Mouse (Mus musculus) central nervous system, embryonic 11.5 days (tissue): ENCODE measurements around the gene Cldn5. TPM values are rescaled to one million over a fixed set of nuclear protein-coding genes. Genes with fewer than 3 reads are reported as not detected.

Source experiments
- polyA plus RNA-seq: library from polyadenylated mRNA; depleted of rRNA; stranded (reverse); fragments of >200 nt; gene quantifications from 2 replicates; pipeline ENCODE4 v1.2.3, GENCODE M21; 2012; rRNA removed

Cldn5 gene
- 29.4 and 38.3 TPM in 2 replicates for polyA plus RNA-seq

DNA sequence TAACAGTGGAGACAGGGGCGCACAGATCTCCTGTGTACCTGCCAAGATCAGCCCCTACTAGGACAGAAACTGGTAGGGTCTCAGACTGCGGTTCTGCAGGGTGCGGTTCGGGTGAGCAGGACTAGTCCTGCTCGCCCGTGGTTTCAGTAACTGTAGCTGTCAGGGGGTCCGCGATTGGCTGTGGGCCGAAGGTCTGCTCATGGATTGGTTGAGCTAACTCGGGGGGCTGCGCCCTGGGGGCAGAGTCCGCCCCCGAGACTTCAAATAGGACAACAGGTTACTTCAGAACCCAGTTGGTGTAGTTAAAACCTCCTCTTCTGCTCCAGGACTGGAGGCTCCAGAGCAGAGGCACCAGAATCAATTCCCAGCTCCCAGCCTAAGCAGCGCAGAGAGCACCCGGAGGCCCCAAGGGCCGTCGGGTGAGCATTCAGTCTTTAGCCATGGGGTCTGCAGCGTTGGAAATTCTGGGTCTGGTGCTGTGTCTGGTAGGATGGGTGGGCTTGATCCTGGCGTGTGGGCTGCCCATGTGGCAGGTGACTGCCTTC, at the start of gene Cldn5:
Cldn5 (plus strand) TSS at position 292 of the 545 bp plus-strand sequence.

DNA sequence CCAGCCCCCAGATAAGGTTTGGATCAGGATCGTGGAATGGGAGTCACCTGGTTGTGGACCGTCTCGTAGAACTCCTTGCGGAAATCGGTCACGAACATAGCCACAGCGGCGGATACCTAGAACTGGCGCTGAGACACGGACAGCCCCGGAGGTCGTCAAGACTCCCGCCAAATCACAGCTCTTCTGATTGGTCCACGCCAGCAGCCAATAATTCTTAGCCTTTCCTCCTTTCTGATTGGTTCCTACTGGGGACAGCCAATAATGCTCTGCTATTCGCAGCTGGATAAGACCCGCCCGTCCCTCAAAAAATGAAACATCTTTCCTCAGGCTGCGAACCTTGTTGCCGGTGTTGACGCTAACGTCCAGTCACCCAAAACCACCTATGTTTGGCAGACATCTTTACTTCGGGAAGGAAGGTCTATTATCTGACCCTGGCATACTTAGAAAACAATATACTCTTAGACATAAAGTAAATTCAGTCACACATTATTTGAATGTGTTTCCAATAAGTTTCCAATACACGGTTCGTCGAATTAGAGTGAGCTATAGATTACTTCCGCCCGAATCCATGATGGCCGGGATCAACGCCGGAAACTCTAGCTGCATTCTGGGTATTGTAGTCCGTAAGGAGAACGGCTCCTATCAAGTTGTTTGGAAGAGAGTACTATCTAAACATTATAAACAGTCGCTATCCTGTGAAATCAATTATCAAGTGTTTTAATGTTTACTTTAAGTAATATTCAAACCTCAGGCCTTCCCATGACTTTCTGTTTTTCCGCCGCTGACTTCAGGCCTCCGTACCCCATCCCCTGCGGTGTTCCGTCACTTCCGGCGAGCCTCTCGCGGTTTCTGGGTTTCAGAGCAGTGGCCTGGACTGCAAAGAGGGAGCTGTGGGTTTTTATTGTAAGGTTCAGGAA, 35.1 kb downstream of the Cldn5 start, which contains the start of the genes Ufd1 and Cdc45:
Ufd1 (plus strand) TSS at position 312 of the 917 bp plus-strand sequence.
Cdc45 (minus strand) TSS at position 520 of the 917 bp plus-strand sequence.

Other genes starting within 250 kb of the Cldn5 start
- gene Tbx1, start 186.2 kb upstream of the Cldn5 start, polyA plus RNA-seq, result 2.3 and 10.8 TPM in 2 replicates
- gene Gp1bb, start 154.4 kb upstream of the Cldn5 start, polyA plus RNA-seq, result 4.8 and 8.9 TPM in 2 replicates
- 37.3 and 43.2 TPM in 2 replicates for gene Gm49601, start 150.4 kb upstream of the Cldn5 start, polyA plus RNA-seq
- 76.8 and 93.6 TPM in 2 replicates for gene Sept5, start 146.9 kb upstream of the Cldn5 start, polyA plus RNA-seq
- 59.1 and 68.8 TPM in 2 replicates for gene Ufd1, start 34.9 kb downstream of the Cldn5 start, polyA plus RNA-seq
- gene Cdc45, start 35.1 kb downstream of the Cldn5 start, polyA plus RNA-seq, result 70.9 and 78.8 TPM in 2 replicates
- gene 2510002D24Rik, start 59.7 kb downstream of the Cldn5 start, polyA plus RNA-seq, result 22.3 and 30.5 TPM in 2 replicates
- 3.0 TPM in 1 of 2 replicates, not detected in the other for gene Gm28539, start 59.7 kb downstream of the Cldn5 start, polyA plus RNA-seq
- gene Mrpl40, start 100.0 kb downstream of the Cldn5 start, polyA plus RNA-seq, result 36.3 and 55.2 TPM in 2 replicates
- gene Hira, start 100.2 kb downstream of the Cldn5 start, polyA plus RNA-seq, result 69.5 and 81.5 TPM in 2 replicates